Mouse (Mus musculus) gastrocnemius, postnatal 25 days (tissue): ENCODE results near the gene D630045J12Rik. TPM values are rescaled to one million over a fixed set of nuclear protein-coding genes. Genes with fewer than 3 reads are reported as not detected.

Experiments used
- DNase-seq: peaks from one replicate; pipeline ENCODE4 v3.0.0; 2022
- long read RNA-seq, 2 experiments: library from polyadenylated mRNA; stranded (forward); transcript quantifications; one replicate each; pipeline ENCODE4 v2.0.0; 2021
- total RNA-seq, 2 experiments: library from RNA; stranded (reverse); gene quantifications; 1 replicate in 1 of 2; 2 replicates in 1 of 2; pipeline ENCODE4 v1.2.3; 2021

Gene D630045J12Rik
- total RNA-seq, result under 1 TPM; 0.46 to 0.56 TPM
- long read RNA-seq, experiment 1, result 0 reads
- long read RNA-seq, experiment 2, result 0 reads

GRCm38 (mm10) chr6:38253736-38254641 lies at the start of gene D630045J12Rik:
D630045J12Rik (minus strand) TSS chr6:38254009.
- DNase-seq, result peak; percentile 77

DNA sequence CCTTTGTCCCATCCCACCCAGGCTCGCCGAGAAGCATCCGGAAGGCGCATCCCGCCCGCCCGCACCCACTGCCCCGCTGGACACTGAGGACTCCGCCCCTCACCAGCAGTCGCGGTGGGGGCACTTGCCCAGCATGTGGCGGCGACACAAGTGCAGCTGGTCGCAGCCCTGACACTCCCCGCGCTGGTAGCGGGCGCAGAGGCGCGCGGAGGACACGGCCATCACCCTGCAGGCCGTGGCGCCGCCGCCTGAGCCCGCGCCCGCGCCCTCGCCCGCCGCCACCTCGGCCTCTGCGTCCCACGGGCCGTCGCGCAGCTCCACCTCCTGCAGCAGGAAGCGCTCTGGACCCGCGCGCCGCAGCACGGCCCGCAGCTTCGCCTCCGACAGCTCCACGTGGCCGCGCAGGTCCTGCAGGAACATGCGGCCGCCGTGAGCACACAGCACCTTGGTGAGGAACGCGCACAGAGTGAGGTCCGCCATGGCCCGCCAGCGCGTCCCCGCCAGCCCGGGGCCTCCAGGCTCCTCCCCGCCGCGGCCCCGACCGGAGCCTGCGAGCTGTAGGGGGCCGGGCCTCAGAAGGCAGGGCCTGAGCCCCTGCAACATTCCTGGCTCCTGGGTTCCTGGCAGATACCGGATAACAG lies 45.1 kb upstream of the D630045J12Rik start, which contains the start of gene Zc3hav1l:
Gene Zc3hav1l, minus strand, starts transcription at position 499 of the 641 bp plus-strand sequence.
- DNase-seq, result peak; percentile 67

- DNase-seq, result no peak
Observed at GRCm38 (mm10) chr6:38298246-38298635, 44.4 kb upstream of the D630045J12Rik start.

- DNase-seq, result no peak
Observed at GRCm38 (mm10) chr6:38297580-38298245, 43.9 kb upstream of the D630045J12Rik start.

DNA sequence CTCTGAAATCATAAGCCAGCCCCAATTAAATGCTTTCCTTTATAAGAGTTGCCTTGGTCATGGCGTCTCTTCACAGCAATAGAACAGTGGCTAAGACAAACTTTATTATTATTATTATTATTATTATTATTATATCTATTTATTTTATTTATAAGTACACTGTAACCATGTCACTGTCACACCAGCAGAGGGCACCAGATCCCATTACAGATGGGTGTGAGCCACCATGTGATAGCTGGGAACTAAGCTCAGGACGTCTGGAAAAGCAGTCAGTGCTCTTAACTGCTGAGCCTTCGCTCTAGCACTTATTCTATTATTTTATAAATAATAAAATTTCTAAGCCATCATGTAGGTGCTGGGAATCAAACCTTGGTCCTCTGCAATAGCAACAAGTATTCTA lies 39.9 kb upstream of the D630045J12Rik start:
- no peak for DNase-seq

DNA sequence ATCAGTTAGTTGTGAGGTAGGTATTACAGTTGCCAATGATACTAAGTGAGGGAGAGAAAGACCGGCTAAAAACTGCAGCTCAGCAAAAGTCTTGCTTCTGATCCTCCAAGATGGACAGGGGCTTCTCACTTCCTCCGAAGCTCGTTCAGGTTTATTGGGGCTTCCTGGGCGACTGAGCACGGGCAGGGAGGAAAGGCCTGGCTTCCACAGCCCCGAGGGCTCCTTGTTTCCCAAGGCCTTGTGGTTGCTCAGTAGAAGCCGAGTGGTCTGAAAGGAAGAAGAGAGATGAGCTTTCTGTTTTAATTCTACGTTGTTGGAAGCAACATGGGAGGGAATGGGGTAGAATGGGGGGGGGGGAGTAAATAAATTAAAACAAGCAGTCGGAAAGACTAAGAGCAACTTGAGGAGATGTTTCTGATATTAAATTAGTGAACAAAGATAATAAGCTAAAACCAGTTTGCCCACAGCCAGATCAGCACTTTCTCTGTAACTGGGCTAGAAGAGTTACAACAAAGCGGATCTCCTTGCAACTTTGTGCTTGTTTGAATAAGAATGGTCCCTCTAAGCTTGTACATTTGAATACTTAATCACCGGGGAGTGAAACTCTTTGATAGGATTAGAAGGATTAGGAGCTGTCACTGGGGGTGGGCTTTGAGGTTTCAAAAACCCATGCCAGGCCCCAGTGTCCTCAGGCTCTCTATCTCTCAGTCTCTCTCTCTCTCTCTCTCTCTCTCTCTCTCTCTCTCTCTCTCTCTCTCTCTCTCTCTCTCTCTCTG lies 39.2 kb upstream of the D630045J12Rik start:
- DNase-seq, result no peak

DNA sequence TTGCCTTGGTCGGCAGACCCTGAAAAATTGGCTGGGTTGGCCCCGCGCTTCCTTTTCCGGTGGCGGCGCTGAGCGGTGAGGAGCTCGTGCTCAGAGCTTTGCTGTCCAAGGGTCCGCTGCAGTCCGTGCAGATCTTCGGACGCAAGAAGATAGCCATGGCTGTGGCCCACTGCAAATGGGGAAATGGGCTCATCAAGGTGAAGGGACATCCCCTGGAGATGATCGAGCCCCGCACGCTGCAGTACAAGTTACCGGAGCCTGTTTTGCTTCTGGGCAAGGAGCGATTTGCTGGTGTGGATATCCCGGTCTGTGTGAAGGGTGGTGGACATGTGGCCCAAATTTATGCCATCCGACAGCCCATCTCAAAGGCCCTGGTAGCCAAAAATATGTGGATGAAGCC lies 30.6 kb upstream of the D630045J12Rik start:
- DNase-seq, result no peak

DNA sequence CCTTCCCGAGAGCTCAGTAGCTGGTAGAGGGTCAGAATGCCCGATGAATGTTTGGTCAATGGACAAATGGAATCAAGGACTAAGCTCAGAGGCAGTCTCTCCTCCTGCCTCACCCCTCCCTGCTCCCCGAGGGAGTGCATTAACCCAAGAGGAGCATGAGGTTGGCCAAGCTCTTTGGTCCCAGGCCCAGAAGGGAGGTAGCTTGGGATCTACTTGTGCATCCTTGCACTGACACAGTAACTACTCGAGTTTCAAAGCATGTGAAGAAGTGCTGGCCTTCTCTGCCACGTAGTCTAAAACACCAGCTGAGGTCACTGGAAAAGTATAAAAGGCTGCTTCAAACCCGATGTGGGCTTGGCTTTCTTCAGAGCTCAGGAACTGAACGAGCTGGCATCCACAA lies 10.7 kb upstream of the D630045J12Rik start:
- no peak for DNase-seq

- no peak for DNase-seq
Observed at GRCm38 (mm10) chr6:38263393-38264159, 9.8 kb upstream of the D630045J12Rik start.

GRCm38 (mm10) chr6:38261877-38262276 lies 8.1 kb upstream of the D630045J12Rik start:
- DNase-seq, result no peak

GRCm38 (mm10) chr6:38257506-38257905 lies 3.7 kb upstream of the D630045J12Rik start:
- no peak for DNase-seq

GRCm38 (mm10) chr6:38256793-38257192 lies 3.0 kb upstream of the D630045J12Rik start:
- DNase-seq, result no peak

DNA sequence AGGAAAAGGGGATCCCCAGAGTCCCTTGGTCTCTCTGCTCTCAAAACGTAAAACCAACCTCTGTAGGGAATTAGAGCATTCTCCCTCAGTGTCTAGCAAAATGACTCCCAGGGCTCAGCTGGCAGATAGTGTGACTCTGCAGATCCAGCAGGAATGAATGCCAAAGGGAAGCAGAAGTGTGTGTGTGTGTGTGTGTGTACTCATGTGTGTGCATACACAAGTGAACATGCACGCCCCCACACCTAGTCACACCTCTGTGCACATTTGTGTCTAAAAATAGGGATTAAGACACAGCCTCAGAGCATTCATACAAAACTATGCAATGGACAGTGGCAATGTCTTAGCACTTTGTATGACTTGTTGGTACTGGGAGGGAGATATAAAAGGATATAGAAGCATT lies 2.0 kb upstream of the D630045J12Rik start:
- no peak for DNase-seq

DNA sequence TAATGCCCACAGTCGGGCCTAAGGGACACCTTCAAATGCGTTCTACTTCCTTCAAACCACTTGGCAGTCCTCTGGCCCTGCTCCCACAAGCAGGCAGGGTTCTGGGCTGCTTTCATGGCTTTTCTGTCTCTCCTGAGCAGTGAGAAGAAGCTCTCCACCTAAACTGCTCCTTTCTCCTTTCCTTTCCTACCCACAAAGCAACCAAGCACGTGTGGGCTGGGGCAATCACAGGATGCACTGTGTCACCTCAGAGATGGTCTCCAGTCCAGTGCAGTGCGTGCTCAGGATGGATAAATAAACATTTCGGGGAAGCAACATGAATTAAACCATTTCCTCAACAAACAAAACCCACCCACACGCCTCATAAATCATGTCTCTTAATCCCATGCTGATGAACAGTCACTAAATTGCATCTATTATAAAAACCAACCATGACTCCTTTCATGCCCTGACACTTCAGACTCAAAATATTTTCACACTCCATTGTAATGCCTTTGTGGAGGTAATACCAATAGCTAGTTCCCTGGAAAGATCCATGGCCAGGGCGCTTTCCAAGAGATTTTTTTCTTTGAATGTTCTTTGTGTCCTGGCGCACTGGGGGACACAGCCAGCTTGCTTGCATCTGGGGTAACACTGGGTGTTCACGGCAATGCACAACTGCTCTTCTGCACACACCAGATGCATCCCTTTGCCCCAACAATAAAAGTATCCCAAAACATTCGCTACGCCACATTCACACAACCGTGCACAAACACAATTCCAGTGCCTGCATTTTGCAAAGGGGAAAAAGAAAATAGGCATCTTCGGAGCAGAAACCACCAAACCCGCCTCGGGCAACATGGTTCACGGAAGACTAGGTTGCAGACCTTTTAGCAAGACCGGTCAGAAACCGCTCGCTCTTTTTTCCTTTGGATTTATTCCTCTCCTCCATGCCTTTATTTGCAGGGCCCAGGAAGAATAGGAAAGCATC lies 758 bp downstream of the D630045J12Rik start:
- DNase-seq, result no peak

DNA sequence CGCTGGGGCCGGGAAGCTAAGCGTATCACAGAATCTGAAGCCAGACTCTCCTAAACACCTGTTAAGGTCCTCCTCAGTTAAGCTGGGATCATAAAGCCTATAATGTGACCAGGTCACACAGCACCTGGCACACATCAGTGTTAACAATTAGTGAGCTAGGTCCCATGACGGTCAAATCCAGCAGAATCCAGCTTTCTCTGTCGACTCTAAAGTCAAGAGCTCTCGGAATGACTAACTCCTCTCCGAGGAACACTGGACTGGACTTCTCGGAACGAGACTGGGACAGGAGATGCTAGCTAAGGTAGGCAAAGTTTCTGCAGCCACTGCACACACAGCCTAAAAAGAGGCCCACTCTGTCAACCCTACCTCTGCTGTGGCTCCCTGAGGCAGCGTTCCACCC lies 1.7 kb downstream of the D630045J12Rik start:
- no peak for DNase-seq

- DNase-seq, result no peak
Observed at GRCm38 (mm10) chr6:38251464-38251863, 2.3 kb downstream of the D630045J12Rik start.

- no peak for DNase-seq
Observed at GRCm38 (mm10) chr6:38247362-38247761, 6.4 kb downstream of the D630045J12Rik start.

- DNase-seq, result no peak
Observed at GRCm38 (mm10) chr6:38244806-38245205, 9.0 kb downstream of the D630045J12Rik start.

GRCm38 (mm10) chr6:38244167-38244566 lies 9.6 kb downstream of the D630045J12Rik start:
- no peak for DNase-seq

- no peak for DNase-seq
Observed at GRCm38 (mm10) chr6:38242833-38243232, 11.0 kb downstream of the D630045J12Rik start.
